Mouse (Mus musculus): ENCODE data around the gene Olfr12. TPM values are rescaled to one million over a fixed set of nuclear protein-coding genes. Genes with fewer than 3 reads are reported as not detected.

Gene Olfr12
- polyA plus RNA-seq (2017; shearing (Covaris generic)): not detected

GRCm38 (mm10) chr1:92617488-92617887 is at the start of gene Olfr12:
Olfr12 (plus strand) TSS chr1:92617788.

GRCm38 (mm10) chr1:92571022-92571421 is 46.6 kb upstream of the Olfr12 start, which contains the start of gene Olfr1413:
Olfr1413 (plus strand) TSS chr1:92571322.

GRCm38 (mm10) chr1:92585479-92585878 is 32.1 kb upstream of the Olfr12 start, which contains the start of gene Olfr1412:
Olfr1412 (plus strand) TSS chr1:92585779.

GRCm38 (mm10) chr1:92594111-92594510 is 23.5 kb upstream of the Olfr12 start, which contains the start of gene Olfr1411:
Olfr1411 (plus strand) TSS chr1:92594411.

GRCm38 (mm10) chr1:92605482-92605881 is 12.1 kb upstream of the Olfr12 start, which contains the start of gene Olfr1410:
Olfr1410 (plus strand) TSS chr1:92605782.

GRCm38 (mm10) chr1:92641514-92642272 is 24.1 kb downstream of the Olfr12 start, which contains the start of gene Cops9:
Cops9 (minus strand) TSS chr1:92641985.

GRCm38 (mm10) chr1:92648673-92649072 is 31.1 kb downstream of the Olfr12 start, which contains the start of gene Otos:
Otos (minus strand) TSS chr1:92648841.

Other genes starting within 250 kb of the Olfr12 start
- 233 TPM for gene Ndufa10, start 143.9 kb upstream of the Olfr12 start, polyA plus RNA-seq (2017; shearing (Covaris generic))
- gene Olfr1416, start 132.7 kb upstream of the Olfr12 start, polyA plus RNA-seq (2017; shearing (Covaris generic)): not detected
- gene Olfr1415, start 121.7 kb upstream of the Olfr12 start, polyA plus RNA-seq (2017; shearing (Covaris generic)): not detected
- not detected for gene Olfr1414, start 99.1 kb upstream of the Olfr12 start, polyA plus RNA-seq (2017; shearing (Covaris generic))
- not detected for gene Olfr1413, start 46.5 kb upstream of the Olfr12 start, polyA plus RNA-seq (2017; shearing (Covaris generic))
- gene Olfr1412, start 32.0 kb upstream of the Olfr12 start, polyA plus RNA-seq (2017; shearing (Covaris generic)): not detected
- gene Olfr1411, start 23.4 kb upstream of the Olfr12 start, polyA plus RNA-seq (2017; shearing (Covaris generic)): not detected
- gene Olfr1410, start 12.0 kb upstream of the Olfr12 start, polyA plus RNA-seq (2017; shearing (Covaris generic)): not detected
- 197 TPM for gene Cops9, start 24.2 kb downstream of the Olfr12 start, polyA plus RNA-seq (2017; shearing (Covaris generic))
- 0.75 TPM for gene Otos, start 31.1 kb downstream of the Olfr12 start, polyA plus RNA-seq (2017; shearing (Covaris generic))
- 4.7 TPM for gene Gpc1, start 213.9 kb downstream of the Olfr12 start, polyA plus RNA-seq (2017; shearing (Covaris generic))

All from CD4-positive, CD25-positive, alpha-beta regulatory T cell (primary cell).